Mouse (Mus musculus): Measurements from ENCODE around the gene Gm5129.

Gene Gm5129

DNA sequence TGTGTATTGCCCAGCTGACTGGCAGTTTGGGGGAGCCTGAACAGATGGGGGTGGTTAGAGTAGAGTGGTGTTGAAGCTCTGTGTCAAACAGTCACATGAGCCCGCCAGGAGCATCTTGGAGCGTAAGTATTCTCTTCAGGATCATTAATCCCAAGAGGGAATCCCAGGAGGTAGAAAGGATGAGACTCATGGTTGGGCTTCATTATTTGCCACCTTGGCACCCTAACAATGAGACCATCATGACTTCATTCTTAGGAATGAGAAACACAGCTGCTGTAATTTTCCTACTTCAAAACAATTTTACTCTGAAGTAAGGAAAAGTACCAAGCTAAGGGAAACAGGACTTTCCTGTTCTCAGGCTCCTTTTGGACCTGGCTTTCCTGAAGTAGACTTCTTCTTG, 10.4 kb downstream of the Gm5129 start:
- DNase-seq (ENCODE audit: low read depth, low spot score) = no peak

DNA sequence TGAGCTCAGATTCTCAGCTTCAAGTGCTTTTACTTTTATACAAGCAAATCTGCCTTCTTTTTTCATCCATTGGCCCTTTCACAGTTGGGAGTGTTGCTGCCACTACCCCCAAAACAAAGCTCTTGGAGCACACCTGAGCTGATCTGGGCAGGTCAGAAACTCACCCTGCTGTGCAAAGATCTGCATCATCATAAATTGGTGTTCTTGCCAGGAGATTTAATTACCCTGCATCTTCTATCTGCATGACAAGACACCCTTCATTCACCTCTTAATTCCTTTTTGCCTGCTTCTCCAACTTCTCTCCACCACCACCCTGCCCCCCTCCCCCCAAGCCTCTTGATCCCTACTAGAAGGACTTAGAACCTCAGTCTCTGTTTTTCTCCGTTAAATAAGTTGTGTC, 14.6 kb downstream of the Gm5129 start:
- no peak for DNase-seq (ENCODE audit: low read depth, low spot score)

DNA sequence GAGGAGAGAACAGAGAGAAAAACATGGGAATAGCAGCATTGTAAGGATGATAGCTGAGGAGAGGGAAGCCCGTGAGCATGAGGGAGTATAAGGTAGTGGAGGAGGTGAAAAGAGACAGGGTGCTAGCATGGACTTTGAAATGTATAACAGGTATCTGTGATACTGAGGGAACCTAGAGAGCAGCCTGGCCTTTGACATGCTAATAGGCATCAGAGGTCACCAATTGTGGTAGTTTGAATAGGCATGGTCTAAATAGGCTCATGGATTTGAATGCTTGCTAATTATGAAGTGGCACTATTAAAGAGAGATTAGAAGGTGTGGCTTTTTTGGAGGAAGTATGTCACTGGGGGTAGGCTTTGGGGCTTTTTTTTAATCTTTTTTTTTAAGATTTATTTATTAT, 22.8 kb downstream of the Gm5129 start:
- DNase-seq (ENCODE audit: low read depth, low spot score) = no peak

DNA sequence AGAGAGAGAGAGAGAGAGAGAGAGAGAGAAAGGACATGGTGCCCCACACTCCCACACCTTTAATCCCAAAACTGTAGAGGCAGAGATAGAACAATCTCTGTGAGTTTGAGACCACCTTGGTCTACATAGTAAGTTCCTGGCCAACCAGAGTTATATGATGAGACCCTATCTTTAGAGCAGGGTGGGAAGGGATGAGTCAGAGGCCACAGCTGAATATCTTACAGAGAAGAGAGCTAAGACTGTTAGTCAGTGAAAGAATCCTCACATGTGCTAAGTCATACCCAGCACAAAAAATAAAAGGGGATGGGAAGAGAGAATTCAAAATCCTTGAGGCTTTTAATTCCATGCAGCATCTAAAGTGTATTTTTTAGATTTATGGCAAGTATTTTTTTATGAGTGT, 24.1 kb downstream of the Gm5129 start:
- DNase-seq (ENCODE audit: low read depth, low spot score) = no peak

DNA sequence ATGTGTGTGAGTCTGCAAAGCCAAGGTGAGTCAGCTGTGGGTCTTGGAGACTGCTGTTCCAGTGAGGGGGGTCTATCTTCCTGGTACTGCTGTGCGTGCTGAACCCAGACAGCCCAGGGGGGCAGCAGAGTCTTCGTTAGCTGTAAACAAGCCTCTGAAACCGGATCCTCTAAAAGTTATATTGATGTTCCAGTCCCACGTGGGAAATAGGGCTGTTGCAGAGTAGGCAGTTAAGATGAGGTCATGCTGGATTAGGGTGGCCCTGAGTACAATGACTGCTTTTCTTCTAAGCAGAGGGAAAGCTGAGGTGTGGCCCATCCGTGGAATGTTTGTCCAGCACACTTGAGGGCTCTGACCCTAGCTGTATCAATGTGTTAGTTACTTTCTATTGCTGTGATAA, 27.5 kb downstream of the Gm5129 start:
- no peak for DNase-seq (ENCODE audit: low read depth, low spot score)

DNA sequence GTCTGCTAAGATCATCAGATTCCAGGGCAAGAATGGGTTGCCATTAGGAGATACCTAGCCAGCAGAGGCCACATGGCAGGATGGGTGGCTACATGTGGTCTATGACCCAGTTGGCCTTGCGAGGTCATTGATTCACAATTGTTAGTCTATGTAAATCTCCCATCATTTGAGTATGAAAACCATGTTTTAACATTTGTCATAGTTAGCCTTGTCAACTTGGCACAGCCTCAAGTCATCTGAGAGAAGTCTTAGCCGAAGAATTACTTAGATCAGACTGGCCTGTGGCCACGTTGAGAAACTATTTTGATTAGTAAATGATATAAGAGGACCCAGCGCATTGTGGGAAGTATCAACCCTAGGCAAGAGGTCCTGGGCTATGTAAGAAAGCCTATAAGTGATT, 28.5 kb downstream of the Gm5129 start:
- DNase-seq (ENCODE audit: low read depth, low spot score) = no peak

DNA sequence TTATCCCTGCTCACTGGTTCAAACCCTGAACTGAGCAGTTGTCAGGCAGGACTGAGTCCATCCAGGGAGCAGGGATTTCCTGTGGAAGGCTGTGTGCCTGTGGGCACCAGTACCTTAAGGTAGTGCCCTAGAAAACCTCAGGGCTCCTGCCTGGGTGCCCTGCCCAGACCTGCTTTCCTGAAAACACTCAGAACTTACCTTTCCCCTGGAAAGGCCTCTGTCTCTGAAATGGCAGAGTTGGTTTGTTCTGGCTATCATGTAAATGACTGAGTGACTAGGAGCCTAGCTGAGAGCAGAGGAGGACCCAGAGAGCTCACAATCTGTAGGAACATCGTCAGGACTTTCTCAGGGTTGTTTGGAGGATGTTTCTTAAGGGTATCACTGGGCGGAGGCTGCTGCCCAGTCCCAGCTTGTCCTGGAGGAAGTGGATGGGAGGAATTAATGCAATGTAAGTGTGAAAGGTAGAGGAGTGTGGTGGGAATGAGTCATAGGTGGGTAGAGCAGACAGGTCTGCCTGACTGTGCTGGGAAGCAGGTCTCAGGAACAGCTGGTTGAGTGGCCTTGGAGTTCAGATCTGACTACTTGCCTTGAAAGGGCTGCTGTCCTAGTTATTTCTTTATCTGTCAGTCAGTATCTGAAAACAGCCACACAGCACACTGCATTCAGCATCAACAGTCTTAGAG, 36.1 kb downstream of the Gm5129 start:
- DNase-seq (ENCODE audit: low read depth, low spot score) = no peak

DNA sequence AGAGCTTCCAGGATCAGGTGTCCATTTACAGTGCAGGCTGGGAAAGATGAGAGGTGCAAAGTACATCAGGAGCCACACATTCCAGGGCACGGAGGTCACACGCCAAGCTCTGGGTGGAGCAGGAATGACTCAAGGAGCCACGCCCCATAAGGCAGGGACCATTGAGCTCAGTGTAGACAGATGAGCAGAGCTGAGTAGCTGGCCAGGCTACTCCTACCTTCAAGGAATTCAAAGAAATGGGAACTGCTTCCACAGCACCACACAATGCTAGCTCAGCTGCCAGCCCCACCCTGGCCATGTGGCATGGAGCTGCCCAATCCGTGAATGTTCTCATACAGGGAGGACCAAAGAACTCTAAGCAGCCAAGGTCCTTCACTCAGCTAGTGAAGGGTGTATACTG, 37.2 kb downstream of the Gm5129 start:
- no peak for DNase-seq (ENCODE audit: low read depth, low spot score)

DNA sequence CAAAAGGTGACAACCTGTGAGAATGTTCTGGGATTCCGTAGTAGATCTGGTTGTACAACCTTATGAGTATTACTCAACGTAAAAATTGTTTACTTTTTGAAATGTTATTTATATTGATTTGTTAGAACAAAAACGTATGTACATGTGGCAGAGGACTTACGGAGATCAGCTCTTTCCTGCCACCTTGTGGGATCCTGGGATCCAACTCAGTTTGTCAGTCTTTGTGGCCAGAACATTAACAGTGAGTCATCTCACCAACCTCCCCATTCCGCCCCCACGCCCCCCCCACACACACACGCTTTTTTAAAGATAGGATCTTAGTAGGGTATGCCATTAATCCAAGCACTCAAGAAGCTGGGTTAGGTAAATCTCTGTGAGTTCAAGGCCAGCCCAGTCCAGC, 47.4 kb downstream of the Gm5129 start:
- no peak for DNase-seq (ENCODE audit: low read depth, low spot score)

DNA sequence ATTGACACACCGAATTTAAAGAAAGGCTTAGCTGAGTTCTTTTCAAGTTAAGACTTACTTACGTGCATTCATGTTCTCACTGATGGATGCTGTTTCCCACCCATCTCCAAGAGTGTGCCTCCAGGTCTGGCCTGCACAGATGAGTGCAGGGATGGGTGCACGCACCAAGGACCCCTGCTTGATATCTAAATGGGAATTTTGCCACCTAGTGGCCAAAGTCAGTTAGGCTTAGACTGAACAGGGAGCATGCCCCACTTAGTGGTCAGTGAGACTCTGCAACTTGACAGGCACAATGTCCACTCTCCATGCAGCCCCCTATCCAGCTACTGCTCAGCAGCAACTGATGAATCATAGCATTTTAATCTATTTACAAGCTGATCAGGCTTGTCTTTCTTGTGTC, 48.1 kb downstream of the Gm5129 start:
- peak; percentile 24 for DNase-seq (ENCODE audit: low read depth, low spot score)
